Mouse (Mus musculus) adrenal gland, adult 8-10 months (tissue): ENCODE measurements around the gene Tgfb2. TPM values are rescaled to one million over a fixed set of nuclear protein-coding genes. Genes with fewer than 3 reads are reported as not detected.

Source experiments
- DNase-seq: peaks from one replicate; pipeline ENCODE4 v3.0.0; 2022
- total RNA-seq, 4 experiments: library from RNA; stranded (reverse); gene quantifications; 2 replicates each; pipeline ENCODE4 v1.2.4; 2022

Gene Tgfb2
- total RNA-seq, 4 experiments from 2014 or later = 1.7 to 3.1 (median 2.2) TPM

DNA sequence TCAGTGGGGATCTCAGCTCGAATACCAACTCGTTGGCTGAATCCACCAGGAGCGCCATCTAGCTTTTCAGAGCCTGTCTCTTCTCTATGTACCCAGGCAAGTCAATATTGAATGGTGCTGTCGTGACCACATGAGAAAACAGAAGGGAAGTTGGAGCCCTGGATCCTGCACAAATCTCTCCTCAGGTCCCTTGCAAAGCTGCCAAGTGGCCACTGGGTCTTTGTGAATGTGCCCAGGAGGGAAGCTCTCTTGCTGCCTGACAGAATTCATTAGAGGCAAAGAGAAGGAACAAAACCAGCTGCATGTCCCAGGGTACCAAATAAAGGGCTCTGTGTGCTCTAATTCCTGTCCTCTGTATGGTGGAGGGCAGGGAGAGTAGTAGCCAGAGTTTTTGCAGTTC, 50.7 kb downstream of the Tgfb2 start:
- no peak for DNase-seq

DNA sequence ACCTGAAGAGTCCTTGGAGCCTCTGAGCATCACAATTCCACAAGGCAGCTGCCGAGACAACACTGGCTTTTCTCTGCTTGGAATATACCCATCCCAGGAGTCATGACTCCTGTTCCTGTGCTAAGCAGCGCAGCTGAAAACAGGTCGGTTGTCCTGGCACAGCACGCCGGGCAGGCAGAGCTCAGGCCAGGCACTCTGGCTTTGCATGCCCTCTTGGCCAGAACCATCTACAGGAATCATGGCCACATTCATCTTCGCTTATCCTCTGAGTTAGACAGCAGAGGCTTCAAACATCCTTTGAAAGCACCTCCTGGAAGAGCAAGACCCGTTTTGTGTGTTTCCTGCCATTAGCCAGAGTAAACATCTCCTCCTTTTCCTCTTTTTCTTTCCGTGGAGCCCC, 53.6 kb downstream of the Tgfb2 start:
- no peak for DNase-seq

GRCm38 (mm10) chr1:186650011-186650410, 55.8 kb downstream of the Tgfb2 start:
- no peak for DNase-seq

- no peak for DNase-seq
Measured at GRCm38 (mm10) chr1:186637304-186638213, 68.2 kb downstream of the Tgfb2 start.

- DNase-seq = no peak
Measured at GRCm38 (mm10) chr1:186635045-186635444, 70.7 kb downstream of the Tgfb2 start.

- DNase-seq = no peak
Measured at GRCm38 (mm10) chr1:186631457-186631856, 74.3 kb downstream of the Tgfb2 start.

DNA sequence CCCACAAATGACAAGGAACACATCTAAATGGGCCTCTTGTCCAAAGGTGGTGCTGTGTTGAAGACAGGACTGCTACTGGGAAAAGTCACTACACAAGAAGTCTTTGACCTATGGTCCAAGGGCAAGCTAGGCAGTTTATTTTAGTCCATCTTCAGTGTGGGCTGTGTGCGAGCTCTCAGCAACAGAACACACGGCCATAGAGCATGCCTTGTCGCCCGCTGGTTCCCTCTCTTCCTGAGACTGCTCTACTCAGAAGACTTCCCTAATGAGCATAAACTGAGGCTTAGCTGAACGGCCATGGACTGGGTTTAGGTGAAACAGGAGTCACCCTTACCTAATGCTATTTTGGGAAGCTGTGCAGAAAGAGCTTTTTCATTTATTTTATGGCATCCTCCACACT, 74.8 kb downstream of the Tgfb2 start:
- DNase-seq = no peak

- DNase-seq = peak; percentile 70
Measured at GRCm38 (mm10) chr1:186627451-186627995, 78.3 kb downstream of the Tgfb2 start.

GRCm38 (mm10) chr1:186624474-186624873, 81.3 kb downstream of the Tgfb2 start:
- DNase-seq = no peak

DNA sequence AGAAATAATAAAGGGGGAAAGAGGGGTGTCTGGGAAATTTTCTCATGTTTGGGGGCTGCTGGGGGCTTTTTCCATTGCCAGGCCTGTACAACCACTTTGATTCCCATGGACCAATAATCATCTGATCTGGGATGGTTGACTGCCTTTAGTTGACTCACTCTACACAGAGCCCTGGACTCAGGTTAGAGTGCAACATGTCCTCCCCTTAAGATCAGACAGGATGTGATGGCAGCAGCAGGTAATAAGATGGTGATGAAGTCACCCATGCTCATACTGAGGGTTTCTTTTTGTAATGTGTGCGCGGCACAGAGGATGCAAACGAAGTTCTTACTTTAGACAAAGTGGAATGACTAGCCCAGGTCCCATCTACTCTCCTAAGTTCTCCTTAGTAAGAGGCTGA, 84.0 kb downstream of the Tgfb2 start:
- DNase-seq = no peak

- no peak for DNase-seq
Measured at GRCm38 (mm10) chr1:186618285-186618684, 87.5 kb downstream of the Tgfb2 start.

- DNase-seq = no peak
Measured at GRCm38 (mm10) chr1:186611371-186611770, 94.4 kb downstream of the Tgfb2 start.

- no peak for DNase-seq
Measured at GRCm38 (mm10) chr1:186610481-186610880, 95.3 kb downstream of the Tgfb2 start.

DNA sequence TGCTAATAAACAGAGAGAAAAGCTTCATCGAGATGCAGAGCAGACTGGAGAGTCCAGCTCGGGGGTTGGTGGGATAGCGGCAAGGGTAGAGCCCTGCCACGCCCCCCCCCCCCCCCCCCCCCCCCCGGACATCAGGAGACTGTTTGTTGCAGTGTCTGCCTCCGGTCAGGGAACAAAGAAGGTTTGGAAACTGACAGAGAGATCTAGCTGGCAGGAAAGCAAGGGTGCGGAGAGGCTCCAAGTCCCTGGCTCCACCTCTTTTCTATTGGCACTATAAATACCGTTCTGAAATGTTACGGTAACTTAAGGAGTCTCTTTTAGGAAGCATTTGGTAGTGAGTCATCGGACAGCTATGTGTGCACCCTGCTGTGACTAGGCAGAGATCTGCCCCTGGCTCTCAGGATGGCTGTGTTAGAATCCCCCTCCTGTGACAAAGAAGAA, 96.0 kb downstream of the Tgfb2 start:
- DNase-seq = peak; percentile 13

DNA sequence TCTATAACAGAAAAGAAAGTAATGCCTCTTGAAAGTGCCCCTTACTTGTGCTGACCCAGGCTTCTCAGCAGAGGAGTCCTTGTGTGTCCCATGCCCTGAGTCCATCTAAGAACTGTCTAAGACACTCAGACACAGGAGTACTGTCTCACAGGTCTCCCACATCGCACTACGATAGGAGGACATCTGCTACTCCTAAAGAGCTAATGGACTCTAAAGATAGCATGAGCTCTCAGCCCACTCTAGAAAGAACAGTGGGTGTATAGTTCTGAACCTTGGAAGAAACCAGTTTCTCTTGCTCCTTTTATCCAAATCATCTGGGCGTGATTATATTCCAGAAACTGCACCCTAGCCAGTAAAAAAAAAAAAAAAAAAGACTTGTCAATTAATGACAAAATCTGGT, 97.7 kb downstream of the Tgfb2 start:
- no peak for DNase-seq

- DNase-seq = no peak
Measured at GRCm38 (mm10) chr1:186605635-186606034, 100.2 kb downstream of the Tgfb2 start.

GRCm38 (mm10) chr1:186604124-186604523, 101.7 kb downstream of the Tgfb2 start:
- DNase-seq = no peak

GRCm38 (mm10) chr1:186588226-186588625, 117.6 kb downstream of the Tgfb2 start:
- peak; percentile 20 for DNase-seq

DNA sequence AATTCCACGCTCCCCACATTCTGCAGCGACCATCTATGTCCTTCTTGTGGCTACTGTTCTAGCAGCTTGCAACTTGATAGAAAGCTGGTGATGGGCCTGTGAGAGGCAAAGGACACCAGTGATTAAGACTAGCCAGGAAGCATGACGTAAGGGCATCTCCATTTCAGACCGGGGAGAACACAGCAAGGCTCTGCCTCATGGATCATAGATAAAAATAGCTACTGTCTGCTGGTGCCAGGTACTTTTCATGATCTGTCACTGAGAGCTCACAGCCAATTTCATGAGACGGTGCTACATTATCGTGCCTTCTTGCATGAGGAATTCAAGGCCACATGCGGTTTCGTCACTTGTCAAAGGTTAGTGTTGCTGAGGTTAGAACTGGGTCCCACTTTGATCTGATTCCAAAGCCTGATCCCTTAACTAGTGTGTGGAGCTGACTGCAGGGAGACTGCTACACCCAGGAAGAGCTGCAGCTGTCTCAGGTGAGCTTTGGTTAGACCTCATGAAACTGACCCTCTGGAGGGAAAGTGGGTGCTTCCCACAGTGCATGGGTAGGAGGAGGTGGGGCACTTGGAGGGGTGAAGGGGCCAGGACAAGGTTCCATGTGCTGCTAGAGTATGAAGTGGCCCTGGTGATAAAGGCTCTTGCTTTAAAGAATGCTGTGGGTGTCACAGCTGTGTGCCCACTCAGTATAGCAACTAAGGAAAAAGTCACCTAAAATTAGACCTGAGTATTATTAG, 118.6 kb downstream of the Tgfb2 start:
- DNase-seq = peak; percentile 68

DNA sequence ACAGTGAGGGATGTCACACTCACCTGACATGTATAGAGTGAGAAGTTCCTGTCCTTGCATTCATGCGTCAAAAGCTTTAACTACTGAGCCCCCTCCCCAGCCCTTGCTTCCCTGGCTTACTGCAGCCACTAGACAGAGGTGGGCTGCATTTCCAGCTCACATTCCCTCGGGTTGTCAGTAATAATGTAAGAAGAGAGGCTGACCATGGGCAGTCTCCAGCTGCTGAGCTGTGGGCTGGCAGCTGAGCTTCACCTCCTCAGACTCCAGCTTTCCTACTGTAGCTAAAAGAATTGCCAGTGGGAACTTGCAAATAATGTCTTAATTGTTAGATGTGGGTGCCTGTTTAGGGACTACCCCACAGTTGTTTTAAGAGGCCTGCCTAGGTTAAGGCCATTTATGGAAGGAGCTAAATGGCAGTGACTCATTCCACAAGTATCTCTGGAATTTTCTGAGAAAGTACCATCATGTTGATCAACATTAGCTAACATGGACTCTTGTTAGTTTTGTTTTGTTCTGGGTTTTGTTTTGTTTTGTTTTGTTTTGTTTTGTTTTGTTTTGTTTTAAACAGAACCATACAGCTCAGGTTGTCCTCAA, 120.1 kb downstream of the Tgfb2 start:
- no peak for DNase-seq

- DNase-seq = no peak
Measured at GRCm38 (mm10) chr1:186583933-186584332, 121.9 kb downstream of the Tgfb2 start.

DNA sequence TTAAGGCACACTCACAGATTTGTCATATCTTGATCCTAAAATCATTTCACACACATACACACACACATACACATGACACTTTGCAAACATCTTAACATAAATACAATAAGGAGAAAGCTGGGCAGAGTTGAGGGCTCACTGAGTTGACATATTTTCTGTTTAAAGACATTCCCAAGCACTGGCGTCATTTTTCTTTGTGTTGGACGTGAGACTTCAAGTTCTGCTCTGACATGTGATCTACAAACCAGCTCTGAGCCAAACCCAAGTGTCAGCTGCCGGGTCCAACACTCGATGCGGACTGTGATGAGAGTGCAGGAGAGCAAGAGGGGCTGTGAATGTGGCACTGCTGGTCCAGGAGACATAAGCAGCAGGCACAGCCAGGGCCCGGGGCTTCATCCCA, 123.7 kb downstream of the Tgfb2 start:
- DNase-seq = no peak

- no peak for DNase-seq
Measured at GRCm38 (mm10) chr1:186581666-186582065, 124.1 kb downstream of the Tgfb2 start.
